Mouse (Mus musculus) thymus, postnatal 10 days (tissue): ENCODE results near the gene Cacng8.
"Not testable (repeated sequence)": the region's sequence is repeated elsewhere in the genome, so short reads cannot be mapped to it uniquely, and the experiment has no call there.

Experiments used
- DNase-seq, 2 experiments: peaks; one replicate each; pipeline ENCODE4 v3.0.0; 2021; ENCODE audit warnings: low spot score in 2 of 2

Gene Cacng8

GRCm38 (mm10) chr7:3387761-3388160 is 2.7 kb upstream of the Cacng8 start:
- DNase-seq, result no peak

GRCm38 (mm10) chr7:3388885-3389284 is 1.6 kb upstream of the Cacng8 start:
- DNase-seq, result no peak

- DNase-seq, result no peak
Observed at GRCm38 (mm10) chr7:3389444-3390412, 755 bp upstream of the Cacng8 start.

- no peak for DNase-seq
Observed at GRCm38 (mm10) chr7:3391081-3391451, 583 bp downstream of the Cacng8 start.

GRCm38 (mm10) chr7:3391809-3392208 is 1.3 kb downstream of the Cacng8 start:
- DNase-seq, result no peak

- DNase-seq, result no peak
Observed at GRCm38 (mm10) chr7:3397355-3397754, 6.9 kb downstream of the Cacng8 start.

- no peak for DNase-seq
Observed at GRCm38 (mm10) chr7:3397797-3398196, 7.3 kb downstream of the Cacng8 start.

GRCm38 (mm10) chr7:3398363-3398762 is 7.9 kb downstream of the Cacng8 start:
- DNase-seq, result not testable (repeated sequence)

- DNase-seq, result no peak
Observed at GRCm38 (mm10) chr7:3399937-3400336, 9.5 kb downstream of the Cacng8 start.

- DNase-seq, result no peak
Observed at GRCm38 (mm10) chr7:3409729-3410520, 19.4 kb downstream of the Cacng8 start.

- no peak for DNase-seq
Observed at GRCm38 (mm10) chr7:3411160-3411941, 20.9 kb downstream of the Cacng8 start.

GRCm38 (mm10) chr7:3412036-3412435 is 21.6 kb downstream of the Cacng8 start:
- peak in 1 of 2 experiments; percentile 63 for DNase-seq

- no peak for DNase-seq
Observed at GRCm38 (mm10) chr7:3414888-3415287, 24.4 kb downstream of the Cacng8 start.

GRCm38 (mm10) chr7:3415378-3415777 is 24.9 kb downstream of the Cacng8 start:
- DNase-seq, result peak; percentile 36 to 43

- peak; percentile 29 to 40 for DNase-seq
Observed at GRCm38 (mm10) chr7:3419941-3420340, 29.5 kb downstream of the Cacng8 start.

- peak; percentile 60 to 74 for DNase-seq
Observed at GRCm38 (mm10) chr7:3420466-3420865, 30.0 kb downstream of the Cacng8 start.

- DNase-seq, result no peak
Observed at GRCm38 (mm10) chr7:3421297-3421696, 30.8 kb downstream of the Cacng8 start.

- no peak for DNase-seq
Observed at GRCm38 (mm10) chr7:3422051-3422450, 31.6 kb downstream of the Cacng8 start.

- DNase-seq, result no peak
Observed at GRCm38 (mm10) chr7:3423430-3423829, 32.9 kb downstream of the Cacng8 start.

- no peak for DNase-seq
Observed at GRCm38 (mm10) chr7:3423895-3424294, 33.4 kb downstream of the Cacng8 start, which contains the start of gene Cacng6. Cacng6 (plus strand) TSS chr7:3424195.

- DNase-seq, result no peak
Observed at GRCm38 (mm10) chr7:3425141-3425540, 34.7 kb downstream of the Cacng8 start.

- no peak for DNase-seq
Observed at GRCm38 (mm10) chr7:3430161-3430560, 39.7 kb downstream of the Cacng8 start.
